Mouse (Mus musculus) c-Kit-positive CD71-negative TER-119-negative erythroid progenitor cells, embryonic 14.5 days (primary cell): ENCODE results near the gene Spns2.

Experiments used
- DNase-seq: peaks from one replicate; pipeline ENCODE4 v3.0.0-alpha.2; 2013; ENCODE audit warnings: low read depth

The Spns2 gene

GRCm38 (mm10) chr11:72489881-72490301 lies at the start of gene Spns2:
Spns2 (minus strand) TSS chr11:72489904.
- DNase-seq = peak; percentile 81

GRCm38 (mm10) chr11:72538811-72539210 lies 49.1 kb upstream of the Spns2 start:
- no peak for DNase-seq

GRCm38 (mm10) chr11:72538037-72538755 lies 48.5 kb upstream of the Spns2 start:
- peak; percentile 35 for DNase-seq

GRCm38 (mm10) chr11:72537503-72537902 lies 47.8 kb upstream of the Spns2 start:
- DNase-seq = no peak

- no peak for DNase-seq
These were observed 45.8 kb upstream of the Spns2 start for GRCm38 (mm10) chr11:72535519-72535918.

GRCm38 (mm10) chr11:72532890-72533289 lies 43.2 kb upstream of the Spns2 start:
- no peak for DNase-seq

GRCm38 (mm10) chr11:72531632-72532031 lies 41.9 kb upstream of the Spns2 start:
- no peak for DNase-seq

- no peak for DNase-seq
These were observed 41.4 kb upstream of the Spns2 start for GRCm38 (mm10) chr11:72531144-72531543.

GRCm38 (mm10) chr11:72526190-72526589 lies 36.5 kb upstream of the Spns2 start:
- no peak for DNase-seq

- no peak for DNase-seq
These were observed 34.0 kb upstream of the Spns2 start for GRCm38 (mm10) chr11:72523711-72524110.

GRCm38 (mm10) chr11:72522616-72523041 lies 32.9 kb upstream of the Spns2 start:
- DNase-seq = no peak

- DNase-seq = no peak
These were observed 32.2 kb upstream of the Spns2 start for GRCm38 (mm10) chr11:72521598-72522541.

GRCm38 (mm10) chr11:72519895-72520294 lies 30.2 kb upstream of the Spns2 start:
- DNase-seq = no peak

GRCm38 (mm10) chr11:72519189-72519588 lies 29.5 kb upstream of the Spns2 start:
- no peak for DNase-seq

- DNase-seq = no peak
These were observed 28.7 kb upstream of the Spns2 start for GRCm38 (mm10) chr11:72518449-72518848.

GRCm38 (mm10) chr11:72514967-72515366 lies 25.3 kb upstream of the Spns2 start:
- DNase-seq = no peak

- no peak for DNase-seq
These were observed 18.9 kb upstream of the Spns2 start for GRCm38 (mm10) chr11:72508651-72509050.

- DNase-seq = no peak
These were observed 17.9 kb upstream of the Spns2 start for GRCm38 (mm10) chr11:72507651-72508050.

GRCm38 (mm10) chr11:72504016-72504797 lies 14.5 kb upstream of the Spns2 start:
- DNase-seq = no peak

GRCm38 (mm10) chr11:72503501-72503921 lies 13.8 kb upstream of the Spns2 start:
- no peak for DNase-seq

GRCm38 (mm10) chr11:72502236-72502635 lies 12.5 kb upstream of the Spns2 start:
- DNase-seq = no peak

GRCm38 (mm10) chr11:72501426-72502002 lies 11.8 kb upstream of the Spns2 start:
- DNase-seq = no peak
